Mouse (Mus musculus) thymus, postnatal 36 days (tissue): ENCODE measurements around the gene Gpr83.

Experiments
- DNase-seq, 2 experiments: peaks; one replicate each; pipeline ENCODE4 v3.0.0; 2022; ENCODE audit warnings: mixed read lengths in 2 of 2

Gpr83 gene

GRCm38 (mm10) chr9:14870802-14871201 is 10.8 kb downstream of the Gpr83 start:
- no peak for DNase-seq

GRCm38 (mm10) chr9:14871536-14871935 is 11.5 kb downstream of the Gpr83 start:
- DNase-seq = no peak

- no peak for DNase-seq
Measured at GRCm38 (mm10) chr9:14872181-14872930, 12.3 kb downstream of the Gpr83 start.

- no peak for DNase-seq
Measured at GRCm38 (mm10) chr9:14875743-14876507, 15.9 kb downstream of the Gpr83 start.

GRCm38 (mm10) chr9:14876566-14876965 is 16.6 kb downstream of the Gpr83 start:
- peak in 1 of 2 experiments; percentile 47 for DNase-seq

GRCm38 (mm10) chr9:14884641-14885040 is 24.6 kb downstream of the Gpr83 start:
- no peak for DNase-seq

GRCm38 (mm10) chr9:14885151-14885550 is 25.1 kb downstream of the Gpr83 start:
- peak; percentile 56 to 58 for DNase-seq

GRCm38 (mm10) chr9:14885954-14886353 is 25.9 kb downstream of the Gpr83 start:
- no peak for DNase-seq

- no peak for DNase-seq
Measured at GRCm38 (mm10) chr9:14887787-14888382, 27.9 kb downstream of the Gpr83 start.

- DNase-seq = no peak
Measured at GRCm38 (mm10) chr9:14888671-14889070, 28.7 kb downstream of the Gpr83 start.

- no peak for DNase-seq
Measured at GRCm38 (mm10) chr9:14890699-14891098, 30.7 kb downstream of the Gpr83 start.

- DNase-seq = no peak
Measured at GRCm38 (mm10) chr9:14891891-14892290, 31.9 kb downstream of the Gpr83 start.

- no peak for DNase-seq
Measured at GRCm38 (mm10) chr9:14893388-14893787, 33.4 kb downstream of the Gpr83 start.

- DNase-seq = no peak
Measured at GRCm38 (mm10) chr9:14894628-14895027, 34.6 kb downstream of the Gpr83 start.

GRCm38 (mm10) chr9:14895237-14895835 is 35.3 kb downstream of the Gpr83 start:
- no peak for DNase-seq

- DNase-seq = no peak
Measured at GRCm38 (mm10) chr9:14897102-14897501, 37.1 kb downstream of the Gpr83 start.

GRCm38 (mm10) chr9:14901757-14902156 is 41.7 kb downstream of the Gpr83 start:
- no peak for DNase-seq

GRCm38 (mm10) chr9:14902416-14902815 is 42.4 kb downstream of the Gpr83 start:
- DNase-seq = no peak

- DNase-seq = no peak
Measured at GRCm38 (mm10) chr9:14903006-14903405, 43.0 kb downstream of the Gpr83 start.

- peak; percentile 57 to 76 for DNase-seq
Measured at GRCm38 (mm10) chr9:14903581-14904378, 43.8 kb downstream of the Gpr83 start, which contains the start of gene Izumo1r. TSS of gene Izumo1r (minus strand) at chr9:14903949.

- DNase-seq = peak; percentile 41 to 52
Measured at GRCm38 (mm10) chr9:14904741-14905475, 44.9 kb downstream of the Gpr83 start.

- DNase-seq = no peak
Measured at GRCm38 (mm10) chr9:14905956-14906355, 45.9 kb downstream of the Gpr83 start.
